Mouse (Mus musculus): ENCODE data around the gene 1700030K09Rik.

Gene 1700030K09Rik

DNA sequence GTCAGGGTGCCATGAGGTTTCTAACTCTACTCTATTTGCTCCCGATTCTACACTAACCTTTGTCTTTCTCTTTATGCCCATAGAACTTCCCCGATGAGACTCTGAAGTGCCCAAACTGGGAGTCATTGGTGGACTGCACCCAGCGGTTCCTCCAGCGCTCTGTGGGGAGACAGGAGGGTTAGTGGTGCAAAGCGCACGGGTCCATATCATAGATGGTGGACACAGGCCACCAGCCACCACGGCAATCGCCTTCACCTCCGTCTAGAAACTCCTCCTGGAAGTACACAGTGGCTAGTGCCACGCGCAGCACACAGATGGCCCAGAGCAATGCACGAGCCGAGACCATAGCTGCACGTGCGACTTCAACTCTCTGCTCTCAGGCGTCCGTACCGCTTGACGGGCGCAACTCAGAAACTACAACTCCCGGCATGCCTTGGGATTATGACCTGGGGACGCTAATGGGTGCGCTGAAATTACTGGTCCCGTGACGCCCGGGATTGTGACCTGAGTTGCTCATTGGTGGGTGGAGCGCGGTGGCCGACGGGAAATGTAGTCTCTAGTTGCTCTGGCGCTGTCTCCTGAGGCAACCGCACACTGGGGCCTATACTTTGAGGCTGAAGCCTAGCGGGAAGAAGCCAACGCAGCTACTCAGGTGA lies at the start of gene 1700030K09Rik, which contains the start of gene Calr3:
1700030K09Rik (plus strand) TSS at position 543 of the 656 bp plus-strand sequence.
Calr3 (minus strand) TSS at position 533 of the 656 bp plus-strand sequence.
- peak; percentile 99 for DNase-seq

DNA sequence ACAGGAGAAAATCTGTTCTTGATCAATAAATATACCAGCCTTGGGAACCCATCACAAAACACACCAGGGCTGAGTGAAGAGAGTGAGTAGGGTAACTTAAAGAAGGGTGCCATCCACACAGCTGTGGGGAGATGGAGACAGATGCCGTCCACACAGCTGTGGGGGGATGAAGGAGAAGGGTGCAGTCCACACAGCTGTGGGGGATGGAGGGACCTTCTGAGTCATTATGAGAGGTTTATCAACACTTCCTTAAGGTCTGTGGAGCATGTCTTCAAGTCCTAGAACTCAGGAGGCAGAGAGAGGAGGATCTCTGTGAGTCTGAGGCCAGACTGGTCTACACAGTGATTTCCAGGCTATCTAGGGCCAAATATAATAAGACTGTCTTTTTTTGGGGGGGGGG lies 42.3 kb upstream of the 1700030K09Rik start:
- DNase-seq: no peak

DNA sequence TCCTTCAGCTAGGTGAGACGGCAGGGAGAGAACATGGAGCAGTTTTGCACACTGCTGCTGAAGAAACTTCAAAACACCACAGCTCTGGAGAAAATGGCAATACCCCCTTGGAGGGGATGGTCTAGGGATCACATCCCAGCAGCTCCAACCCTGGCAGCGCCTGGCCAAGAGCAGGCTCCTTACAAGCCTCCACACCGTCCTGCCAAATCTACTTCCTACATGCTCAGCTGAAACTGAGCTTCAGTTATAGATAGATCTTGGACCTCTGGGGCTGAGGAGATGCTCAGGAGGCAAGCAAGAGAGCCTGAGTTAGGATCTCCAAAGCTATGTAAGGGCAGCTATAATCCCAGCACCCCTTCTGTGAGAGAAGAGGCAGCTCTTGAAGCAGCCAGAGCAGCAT lies 40.7 kb upstream of the 1700030K09Rik start:
- no peak for DNase-seq

DNA sequence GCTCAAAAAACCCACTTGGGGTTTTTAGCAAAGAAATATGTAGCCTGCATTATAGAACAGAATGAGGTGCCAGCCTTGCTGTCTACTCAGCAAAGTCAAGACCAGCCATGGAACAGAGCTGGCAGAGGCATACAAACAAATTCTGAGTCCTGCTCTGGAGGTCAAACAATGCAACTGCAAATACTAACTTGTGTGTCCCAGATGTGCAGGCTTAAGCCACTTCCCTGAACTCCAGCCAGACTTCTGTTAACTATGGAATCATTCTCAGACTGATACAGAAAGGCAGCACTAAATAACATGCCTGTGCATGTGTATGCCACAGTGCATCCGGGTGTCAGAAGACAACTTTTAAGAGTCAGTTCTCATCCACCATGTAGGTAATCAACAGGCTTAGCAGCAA lies 35.8 kb upstream of the 1700030K09Rik start:
- DNase-seq: peak; percentile 16

DNA sequence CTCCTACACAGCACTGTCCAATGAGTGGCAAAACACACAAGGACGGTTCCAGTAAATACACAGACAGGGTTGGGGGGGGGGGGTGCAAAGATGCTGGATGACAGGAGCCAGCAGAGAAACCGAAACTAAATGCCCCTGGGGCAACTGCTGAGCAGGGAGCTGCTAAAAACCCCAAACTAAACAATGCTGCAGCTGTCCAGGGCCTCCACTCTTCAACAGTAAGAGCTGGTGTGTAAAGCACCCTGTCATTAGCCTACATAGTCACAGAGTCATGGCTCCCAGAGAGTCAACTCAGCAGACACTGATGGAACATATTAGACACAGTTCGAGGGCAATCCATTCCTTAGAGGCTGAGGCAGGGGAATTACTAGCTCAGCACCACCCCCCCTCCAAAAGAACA lies 34.2 kb upstream of the 1700030K09Rik start:
- DNase-seq: no peak

DNA sequence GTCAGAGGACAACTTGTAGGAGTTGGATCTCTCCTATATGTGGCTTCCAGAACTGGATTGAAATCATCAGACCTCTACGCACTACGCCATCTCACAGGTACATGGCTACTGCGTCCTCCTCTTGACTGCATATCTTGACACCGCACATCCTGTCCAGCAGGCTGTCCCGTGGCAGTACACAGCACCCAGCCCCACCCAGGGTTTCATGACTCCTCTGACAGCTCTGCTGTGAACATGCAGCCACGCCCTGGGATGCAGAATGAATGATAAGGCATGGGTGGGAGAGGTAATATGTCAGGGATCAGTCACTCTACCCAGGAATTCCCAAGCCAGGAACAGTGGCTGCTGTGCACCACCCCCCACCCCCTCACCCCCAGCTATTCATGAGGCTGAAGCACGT lies 29.8 kb upstream of the 1700030K09Rik start:
- no peak for DNase-seq

DNA sequence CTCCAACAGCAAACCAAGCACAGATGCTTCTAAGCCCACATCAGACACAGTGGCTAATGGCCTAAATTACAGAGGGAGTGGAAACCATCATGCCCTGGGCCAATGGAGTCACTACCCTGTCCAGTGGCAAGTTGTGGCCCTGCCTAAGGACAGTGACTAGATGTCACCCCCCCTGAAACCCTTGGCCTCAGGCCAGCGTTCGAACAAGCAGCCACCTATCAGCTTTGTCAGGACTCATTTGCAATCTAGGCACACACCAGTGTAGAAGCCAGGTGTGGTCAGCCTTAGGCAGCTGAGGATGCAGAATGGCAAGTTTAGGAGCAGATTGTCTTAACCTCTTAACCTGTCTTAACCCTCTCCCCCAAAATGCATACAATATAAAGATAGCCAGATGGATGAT lies 28.4 kb upstream of the 1700030K09Rik start:
- no peak for DNase-seq

DNA sequence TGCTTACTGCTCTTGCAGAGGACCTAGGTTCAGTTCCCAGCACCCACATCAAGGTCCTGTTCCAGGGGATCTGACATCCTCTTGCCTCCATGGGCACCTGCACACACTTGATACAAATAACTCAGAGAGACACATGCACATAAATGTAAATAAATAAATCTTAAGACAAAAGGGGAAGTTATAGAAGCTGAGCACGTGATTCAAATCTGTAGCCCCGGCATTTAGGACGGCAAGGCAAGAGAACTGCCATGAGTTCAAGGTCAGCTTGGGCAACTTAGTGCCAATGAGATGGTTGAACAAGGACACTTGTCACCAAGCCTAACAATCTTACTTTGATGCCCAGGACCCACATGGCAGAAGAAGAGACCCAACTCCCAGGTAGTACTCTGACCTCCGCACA lies 25.6 kb upstream of the 1700030K09Rik start:
- no peak for DNase-seq

DNA sequence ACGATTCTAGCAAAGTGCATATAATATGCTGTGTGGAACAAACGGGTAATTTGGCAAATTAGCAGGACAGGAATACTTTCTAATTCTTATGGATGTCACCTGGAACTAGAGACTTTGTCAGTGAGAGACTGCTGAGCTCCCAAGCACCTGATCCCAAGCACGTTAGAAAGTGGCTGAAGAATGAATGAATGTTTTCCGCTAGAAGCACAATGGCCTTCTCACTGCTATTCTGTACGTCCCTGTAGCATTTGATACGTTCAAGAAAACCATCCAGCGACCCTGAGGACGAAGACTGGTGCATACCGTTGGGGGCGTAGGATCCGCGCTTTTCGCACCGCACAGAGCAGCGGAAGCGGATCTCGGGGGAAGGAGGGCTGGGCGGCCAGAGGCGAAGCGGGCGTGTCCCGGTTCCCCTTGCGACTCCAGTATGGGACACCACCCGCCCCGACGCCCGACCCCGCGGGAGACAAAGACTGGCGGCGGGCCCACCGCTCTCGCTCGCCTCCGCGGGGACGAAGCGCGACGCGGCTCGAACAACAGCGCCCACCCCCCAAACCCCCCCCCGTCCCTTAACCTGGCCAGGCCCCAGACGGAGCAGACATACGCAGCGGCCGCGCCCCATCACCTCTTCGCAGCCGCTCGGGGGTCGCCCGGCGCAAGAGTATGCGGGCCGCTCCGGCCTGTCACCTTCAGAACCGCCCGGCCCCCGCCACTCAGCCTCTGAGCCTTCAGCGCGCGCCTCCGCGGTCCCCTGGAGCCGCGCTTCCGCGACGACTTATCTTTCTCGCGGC lies 22.9 kb upstream of the 1700030K09Rik start:
- peak; percentile 72 for DNase-seq

DNA sequence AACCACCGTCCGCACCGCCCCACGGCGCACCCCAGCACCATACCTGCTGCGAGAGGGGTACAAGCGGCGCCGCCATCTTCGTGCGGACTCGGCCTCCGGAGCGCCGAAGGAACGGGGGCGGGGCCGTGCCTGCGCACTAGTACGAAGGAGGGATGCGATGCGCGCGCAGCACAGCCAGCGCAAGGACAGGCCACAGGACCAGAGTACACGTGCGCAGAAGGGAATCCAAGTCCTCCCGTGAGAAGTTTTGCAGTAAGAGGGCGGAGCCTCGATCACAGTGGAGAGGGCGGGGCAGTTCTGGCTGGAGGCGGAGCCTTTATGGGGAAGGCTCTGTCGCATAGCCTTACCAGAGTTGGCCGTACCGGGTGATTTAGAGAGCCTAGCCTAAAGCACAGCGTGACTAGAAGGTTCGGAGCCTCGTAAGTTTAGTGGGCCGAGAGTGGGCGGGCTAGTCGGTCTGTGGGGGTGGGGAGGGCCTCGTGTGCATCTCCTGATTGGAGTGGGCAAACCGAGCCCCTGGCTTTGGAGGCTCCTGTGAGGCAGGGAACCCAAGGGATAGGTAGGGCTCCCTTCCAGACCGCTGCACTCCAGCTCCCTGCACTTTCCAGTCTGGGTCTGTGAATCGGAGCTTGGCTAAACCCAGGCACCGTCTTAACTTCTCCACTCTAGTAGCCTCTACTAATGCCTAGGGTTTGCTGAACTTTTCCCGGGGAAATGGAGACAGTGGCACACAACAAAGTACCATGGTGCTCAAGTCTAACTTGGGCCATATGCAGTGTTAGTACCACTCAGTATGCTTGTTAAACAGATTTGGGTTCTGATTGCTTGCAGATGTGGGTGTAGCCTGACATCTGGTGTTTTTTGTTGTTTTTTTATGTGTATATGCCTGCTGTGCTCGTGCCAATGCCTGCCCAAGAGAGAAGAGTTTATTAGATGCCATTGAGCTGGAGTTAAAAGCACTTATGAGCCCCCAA lies 22.0 kb upstream of the 1700030K09Rik start, which contains the start of gene Eps15l1:
Eps15l1 (minus strand) TSS at position 99 of the 974 bp plus-strand sequence.
- DNase-seq: peak; percentile 100

DNA sequence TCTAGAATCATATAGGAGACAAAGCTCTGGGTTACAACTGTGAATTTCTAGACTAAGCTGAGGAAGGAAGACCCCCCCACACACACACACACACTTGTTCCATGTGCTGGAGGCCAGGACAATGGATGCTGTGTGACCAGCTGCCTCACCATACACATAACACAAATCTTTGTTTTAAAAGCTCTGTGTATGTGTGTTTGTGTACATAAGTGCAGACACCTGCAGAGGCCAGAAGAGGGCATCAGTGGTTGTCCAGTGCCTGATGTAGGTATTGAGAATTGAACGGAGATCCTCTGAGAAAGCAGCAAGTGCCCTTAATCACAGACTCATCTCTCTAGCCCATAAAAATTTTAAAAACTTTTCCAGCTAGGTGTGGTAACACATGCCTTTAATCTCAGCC lies 20.8 kb upstream of the 1700030K09Rik start:
- DNase-seq: peak; percentile 18

DNA sequence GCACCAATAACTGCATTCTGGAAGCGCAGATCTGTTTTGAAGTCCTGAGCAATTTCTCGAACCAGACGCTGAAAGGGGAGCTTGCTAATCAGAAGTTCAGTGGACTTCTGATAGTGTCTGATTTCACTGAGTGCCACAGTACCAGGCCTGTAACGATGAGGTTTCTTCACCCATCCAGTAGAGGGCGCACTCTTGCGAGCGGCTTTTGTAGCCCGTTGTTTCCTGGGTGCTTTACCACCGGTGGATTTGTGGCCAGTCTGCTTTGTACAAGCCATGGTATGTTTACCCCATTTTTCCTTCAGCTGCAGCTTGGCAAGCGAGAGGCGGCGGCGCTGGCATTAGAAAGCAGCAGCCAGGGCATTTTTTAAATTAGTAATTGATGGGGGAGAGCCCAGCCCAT lies 14.0 kb upstream of the 1700030K09Rik start:
- DNase-seq: peak; percentile 33

DNA sequence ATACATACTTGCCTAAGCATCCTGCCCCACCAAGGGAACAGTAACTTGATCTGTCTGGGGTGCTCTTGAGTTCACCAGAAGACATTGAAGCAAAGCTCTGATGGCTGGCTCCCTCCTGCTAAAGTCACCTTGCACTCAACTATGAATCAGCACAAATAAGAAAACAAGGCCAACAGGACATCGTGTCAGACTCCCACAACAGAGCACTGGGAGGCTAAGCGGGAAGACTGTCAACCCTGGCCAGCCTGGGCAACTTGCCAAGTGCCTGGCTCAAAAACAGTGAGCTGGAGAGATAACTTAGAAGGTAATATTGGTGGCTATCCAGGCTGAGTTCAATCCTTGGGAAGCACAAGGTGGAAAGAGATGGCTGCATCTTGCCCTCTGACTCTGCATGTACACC lies 8.7 kb upstream of the 1700030K09Rik start:
- DNase-seq: peak; percentile 22

DNA sequence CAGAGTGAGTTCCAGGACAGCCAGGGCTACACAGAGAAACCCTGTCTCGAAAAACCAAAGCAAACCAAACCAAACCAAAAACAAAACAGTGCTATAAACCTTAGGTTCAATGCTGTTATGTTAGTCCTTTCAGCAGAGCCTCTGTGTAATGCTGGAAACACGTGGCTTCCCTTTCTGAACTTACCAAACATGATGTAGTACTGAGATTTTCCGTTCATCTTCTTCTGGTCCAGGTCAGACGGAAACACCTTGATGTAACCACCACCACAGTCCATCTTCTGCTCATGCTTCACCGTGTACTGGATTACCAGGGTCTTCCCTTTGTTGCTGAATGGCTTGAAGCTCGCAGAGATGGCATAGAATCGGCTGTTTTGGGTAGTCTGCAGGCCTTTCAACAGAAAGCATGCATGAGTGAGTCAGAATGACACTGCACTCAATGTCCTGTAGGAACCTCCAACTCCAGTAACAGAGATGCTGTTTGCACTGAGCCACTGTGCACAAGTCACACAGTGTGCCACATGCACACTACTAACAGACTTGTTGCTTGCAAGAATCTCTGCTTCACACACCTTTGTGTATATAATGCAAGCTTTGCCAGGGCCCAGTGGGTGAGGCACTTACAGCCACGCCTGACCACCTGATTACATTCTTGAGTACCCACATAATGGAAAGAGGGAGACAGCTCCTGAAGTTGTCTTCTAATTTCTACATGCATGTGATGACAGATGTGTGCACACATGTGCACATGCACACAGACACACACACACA lies 5.2 kb upstream of the 1700030K09Rik start:
- DNase-seq: no peak

DNA sequence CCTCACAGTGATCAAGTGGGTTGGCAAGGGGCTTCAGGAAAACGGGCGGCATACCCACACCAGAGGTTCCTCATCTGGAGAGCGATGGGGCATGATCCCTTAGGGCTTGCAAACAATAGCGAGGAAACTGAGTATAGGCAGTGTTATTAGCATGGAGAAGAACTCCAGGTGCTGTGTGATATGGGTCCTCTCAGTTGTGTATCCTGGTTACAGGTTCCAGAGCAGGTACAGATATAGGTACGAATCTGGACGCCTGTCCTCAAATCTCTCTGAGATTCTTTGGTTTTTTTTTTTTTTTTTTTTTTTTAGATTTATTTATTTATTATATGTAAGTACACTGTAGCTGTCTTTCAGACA lies 292 bp downstream of the 1700030K09Rik start:
- no peak for DNase-seq

DNA sequence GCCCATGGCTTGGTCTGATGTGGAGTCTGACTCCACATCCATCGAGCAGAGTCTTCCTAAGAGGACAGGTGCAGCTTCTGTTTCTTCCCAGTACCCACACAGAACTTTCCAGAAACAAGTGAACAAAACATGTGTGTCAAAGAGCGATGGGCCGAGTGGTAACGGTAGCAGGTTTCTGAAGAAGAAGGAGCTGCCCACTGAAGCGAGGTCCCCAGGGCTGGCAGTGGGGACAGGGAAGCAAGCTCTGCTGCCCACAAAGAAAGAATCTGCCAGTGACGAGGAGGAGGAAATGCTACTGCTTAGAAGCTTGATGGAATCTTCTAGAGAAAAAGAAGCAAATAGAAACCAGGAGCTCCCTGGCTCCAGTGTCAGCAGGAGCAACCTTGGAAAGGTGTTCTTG lies 1.4 kb downstream of the 1700030K09Rik start:
- no peak for DNase-seq

DNA sequence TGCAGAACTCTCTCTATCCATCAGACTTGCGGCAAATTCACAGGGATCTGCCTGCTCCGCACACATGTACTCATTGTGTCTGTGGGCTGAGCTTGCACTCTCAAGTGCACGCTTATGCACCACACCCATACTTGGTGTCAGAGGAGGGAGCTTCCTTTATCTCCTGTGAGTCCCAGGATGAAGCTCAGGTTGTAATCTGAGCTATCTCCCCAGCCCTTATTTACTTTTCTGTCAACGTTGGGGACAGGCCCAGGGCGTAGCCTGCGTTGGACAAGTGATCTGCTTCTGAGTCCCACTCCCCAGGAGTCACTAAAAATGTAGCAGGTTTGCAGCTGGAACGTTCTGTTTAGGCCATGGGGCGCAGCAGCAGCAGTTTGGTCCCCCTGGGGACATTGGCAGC lies 7.8 kb downstream of the 1700030K09Rik start:
- no peak for DNase-seq

DNA sequence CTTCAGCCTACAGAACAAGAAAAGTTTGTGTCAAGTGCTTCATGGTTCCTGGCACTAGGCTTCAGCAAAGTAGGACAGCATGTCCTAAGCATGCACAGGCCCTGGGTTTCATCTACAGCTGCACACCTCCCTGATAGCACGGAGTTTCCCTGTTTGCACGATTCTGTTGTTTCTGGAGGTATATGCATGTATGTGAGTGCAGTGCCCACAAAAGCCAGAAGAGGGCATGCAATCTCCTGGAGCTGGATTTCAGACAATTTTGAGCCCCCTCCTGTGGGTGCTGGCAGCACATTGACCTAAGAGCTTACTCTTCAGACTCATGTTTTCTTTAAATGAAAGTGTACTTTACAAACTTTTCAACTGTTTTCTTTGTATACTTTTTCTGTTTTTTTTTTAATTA lies 10.2 kb downstream of the 1700030K09Rik start:
- DNase-seq: no peak

DNA sequence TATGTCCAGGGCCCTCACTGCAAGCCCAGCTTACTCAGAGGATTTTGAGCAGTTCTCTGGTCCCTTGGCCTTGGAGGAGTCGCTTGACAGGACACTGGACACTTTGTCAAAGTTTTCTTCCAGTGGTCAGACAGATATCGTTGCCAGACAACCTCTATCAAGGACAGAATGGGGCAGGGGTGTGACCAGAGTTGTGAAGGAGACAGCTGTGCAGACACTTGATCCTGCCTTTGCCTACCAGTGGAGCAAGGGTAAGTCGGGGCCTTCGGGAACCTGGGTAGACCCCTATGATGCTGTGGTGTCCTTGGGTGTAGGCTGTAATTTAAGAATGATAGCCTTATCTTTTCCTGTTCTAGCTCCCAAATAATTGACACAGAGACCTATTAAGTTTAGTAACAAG lies 11.6 kb downstream of the 1700030K09Rik start:
- DNase-seq: no peak

DNA sequence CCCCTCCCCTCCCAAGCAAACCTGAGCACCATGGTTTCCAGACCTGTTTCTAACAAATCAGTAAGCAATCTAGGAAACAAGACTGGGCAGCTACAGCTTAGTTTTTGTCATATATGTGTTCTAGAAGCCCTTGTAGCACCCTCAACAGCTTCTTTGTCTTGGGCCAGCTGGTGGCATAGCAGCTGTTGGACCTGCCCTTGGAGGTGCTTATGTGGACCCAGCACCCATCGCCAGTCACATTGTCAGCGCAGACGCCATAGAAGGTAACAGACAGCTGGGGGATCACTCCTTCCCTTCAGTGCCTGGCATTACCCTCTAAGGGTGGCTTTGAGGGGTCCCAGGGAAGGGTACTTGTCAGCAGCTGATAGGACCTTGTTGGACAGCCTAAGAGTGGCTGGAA lies 14.1 kb downstream of the 1700030K09Rik start:
- DNase-seq: no peak

DNA sequence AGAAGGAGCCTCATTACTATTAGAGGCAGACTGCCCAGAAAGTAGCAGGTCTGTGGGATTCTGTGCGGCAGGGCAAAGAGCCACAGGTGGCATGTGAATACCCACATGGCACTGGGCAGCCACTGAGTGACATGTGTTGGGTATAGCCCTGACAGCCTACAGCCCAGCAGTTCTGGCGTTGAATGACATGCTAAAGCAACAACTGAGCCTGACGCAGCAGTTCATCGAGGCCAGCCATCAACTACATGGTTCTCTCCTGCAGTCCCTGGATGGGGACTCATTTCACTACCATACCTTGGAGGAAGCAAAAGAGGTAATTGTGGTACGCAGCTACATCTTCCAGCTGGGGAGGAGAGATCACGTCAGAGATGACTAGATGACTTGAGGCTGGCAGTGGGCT lies 14.8 kb downstream of the 1700030K09Rik start:
- DNase-seq: no peak

DNA sequence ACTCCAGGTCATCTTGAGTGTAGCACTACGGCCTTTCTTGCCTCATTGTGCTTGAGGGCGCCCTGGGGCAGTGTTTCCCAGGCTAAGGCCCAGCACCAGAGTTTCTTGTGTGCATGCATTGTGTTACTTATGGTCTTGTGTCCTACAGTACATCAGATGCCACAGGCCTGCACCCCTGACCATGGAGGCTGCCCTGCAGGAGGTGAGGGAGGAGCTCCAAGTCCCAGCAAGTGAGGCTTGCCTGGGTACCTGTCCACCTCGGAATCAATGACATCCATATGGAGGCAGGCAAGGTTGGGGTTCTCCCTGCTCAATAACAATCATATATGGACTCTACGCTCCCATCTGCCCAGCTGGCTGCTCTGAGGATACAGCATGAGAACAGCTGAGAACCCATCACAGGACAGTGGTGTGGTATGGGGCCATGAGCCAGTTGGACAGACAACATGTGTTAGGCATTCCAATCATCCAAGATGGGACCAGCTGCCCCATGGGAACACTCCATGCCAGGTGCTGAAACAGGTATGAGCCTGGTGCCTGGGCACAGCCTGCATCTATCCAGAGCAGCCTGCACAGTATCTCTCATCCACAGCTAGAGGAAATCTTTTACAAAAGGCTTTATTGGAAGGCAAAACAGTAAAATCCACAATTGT lies 16.3 kb downstream of the 1700030K09Rik start:
- DNase-seq: no peak
